Mouse (Mus musculus) limb, embryonic 12.5 days (tissue): ENCODE data around the gene G6pc3. TPM values are rescaled to one million over a fixed set of nuclear protein-coding genes. Genes with fewer than 3 reads are reported as not detected.

Experiments
- ATAC-seq: fragments of 200-750 bp; cut with Nextera tagmentation; 2 replicates; pipeline ENCODE4 v1.8.0; 2017; ENCODE audit warnings: low read depth, moderate TSS enrichment; ENCODE audit not compliant: insufficient number of reproducible peaks, insufficient read depth, low FRiP score, low TSS enrichment
- H3K27ac ChIP-seq: fragments of 300-500 bp; sonication (generic); 2 replicates; pipeline ENCODE4 v1.5.1; 2016; ENCODE audit warnings: mild to moderate bottlenecking, moderate library complexity
- H3K27me3 ChIP-seq: fragments of 300-500 bp; sonication (generic); 2 replicates; pipeline ENCODE4 v1.6.1; 2016; ENCODE audit warnings: mild to moderate bottlenecking, moderate library complexity
- H3K36me3 ChIP-seq: fragments of 300-500 bp; sonication (generic); 2 replicates; pipeline ENCODE4 v1.6.1; 2016; ENCODE audit warnings: mild to moderate bottlenecking, moderate library complexity
- H3K4me1 ChIP-seq: fragments of 300-500 bp; sonication (generic); replicated peaks from 2 replicates; pipeline ENCODE4 v1.6.1; 2016
- H3K4me2 ChIP-seq: fragments of 300-500 bp; sonication (generic); 2 replicates; pipeline ENCODE4 v1.6.1; 2016; ENCODE audit warnings: mild to moderate bottlenecking, moderate library complexity
- H3K4me3 ChIP-seq: fragments of 300-500 bp; sonication (generic); replicated peaks from 2 replicates; pipeline ENCODE4 v1.5.1; 2016; ENCODE audit warnings: mild to moderate bottlenecking
- H3K9ac ChIP-seq: fragments of 300-500 bp; sonication (generic); replicated peaks from 2 replicates; pipeline ENCODE4 v1.6.1; 2016; ENCODE audit warnings: mild to moderate bottlenecking, moderate library complexity
- H3K9me3 ChIP-seq: fragments of 300-500 bp; sonication (generic); 2 replicates; pipeline ENCODE4 v1.6.1; 2016; ENCODE audit warnings: mild to moderate bottlenecking, moderate library complexity
- WGBS: fragments of 180-500 bp; shearing (Covaris S2); methylation state at CpG from one replicate; pipeline ENCODE4 v1.1.7; 2016; 5-methylcytosine and 5-hydroxymethylcytosine counted together
- polyA plus RNA-seq: library from polyadenylated mRNA; unstranded; fragments of >200 nt; fragmentation: Nextera tagmentation; extraction: Ambion mirVana; gene quantifications from 2 replicates; pipeline ENCODE4 v1.2.1, GENCODE M21; 2016

G6pc3 gene
- polyA plus RNA-seq, 1 experiment from 2014 or later: 36.8 TPM

DNA sequence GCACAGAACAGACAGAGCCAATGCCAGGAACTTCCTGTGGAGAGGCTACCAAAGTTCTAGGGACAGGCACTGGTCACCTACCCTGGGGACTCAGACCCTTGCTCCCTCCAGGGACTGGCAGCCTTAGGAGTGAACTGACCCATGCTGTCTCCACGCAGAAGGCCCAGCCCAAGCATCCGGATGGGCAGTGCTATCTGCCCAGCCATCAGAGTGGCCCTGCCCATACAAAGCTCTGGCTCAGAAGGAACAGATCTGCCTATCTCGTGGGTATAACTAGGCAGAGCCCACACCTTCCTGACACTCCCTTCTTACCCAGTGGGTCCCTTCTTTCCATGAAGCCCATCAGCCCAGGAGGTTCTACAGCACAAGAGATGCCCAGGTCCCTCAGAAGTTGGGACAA is 20.8 kb downstream of the G6pc3 start:
- Histone ChIP-seq H3K27me3 (no peaks in the 10 kb centered on the region), H3K27ac (no peak overlapping the region), H3K36me3 (peaks cover 21% of the 10 kb centered on the region), H3K4me3 (no peak overlapping the region), H3K9me3 (no peaks in the 10 kb centered on the region), H3K9ac (no peak overlapping the region), H3K4me2 (no peak overlapping the region), H3K4me1 (peaks cover 64% of the 10 kb centered on the region)
- WGBS: 68% methylated on average over 3 of the region's 3 CpGs
- ATAC-seq: no peak

DNA sequence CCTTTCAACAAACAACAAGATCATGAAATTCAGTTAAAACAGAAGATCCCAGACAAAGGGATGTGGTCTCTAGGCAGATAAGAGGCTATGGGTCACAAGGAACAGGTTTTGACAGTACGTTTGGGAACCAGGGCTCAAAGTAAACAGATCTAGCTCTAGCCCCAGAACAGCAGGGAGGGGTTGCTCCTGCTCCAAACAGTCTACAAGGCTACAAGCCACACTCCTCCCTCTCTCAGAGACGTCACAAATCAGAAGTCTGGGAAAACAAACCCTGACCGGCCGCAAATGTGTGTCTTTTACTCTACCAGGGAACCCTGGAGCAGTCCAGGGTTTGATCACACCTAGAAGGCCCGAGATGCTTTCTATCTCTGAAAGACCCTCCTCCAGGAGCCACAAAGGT is 21.6 kb downstream of the G6pc3 start:
- Histone ChIP-seq H3K9ac (peak overlapping the region; percentile 2; the same call in 1 of the 2 replicates), H3K4me3 (no peak overlapping the region), H3K4me2 (no peak overlapping the region), H3K27me3 (no peaks in the 10 kb centered on the region), H3K9me3 (no peaks in the 10 kb centered on the region), H3K27ac (0 out of 2 replicates have a peak overlapping the region, but pooled peaks have one; percentile 1), H3K4me1 (peaks cover 73% of the 10 kb centered on the region), H3K36me3 (peaks cover 12% of the 10 kb centered on the region)
- ATAC-seq: no peak
- WGBS: 40% methylated on average over 5 of the region's 5 CpGs

DNA sequence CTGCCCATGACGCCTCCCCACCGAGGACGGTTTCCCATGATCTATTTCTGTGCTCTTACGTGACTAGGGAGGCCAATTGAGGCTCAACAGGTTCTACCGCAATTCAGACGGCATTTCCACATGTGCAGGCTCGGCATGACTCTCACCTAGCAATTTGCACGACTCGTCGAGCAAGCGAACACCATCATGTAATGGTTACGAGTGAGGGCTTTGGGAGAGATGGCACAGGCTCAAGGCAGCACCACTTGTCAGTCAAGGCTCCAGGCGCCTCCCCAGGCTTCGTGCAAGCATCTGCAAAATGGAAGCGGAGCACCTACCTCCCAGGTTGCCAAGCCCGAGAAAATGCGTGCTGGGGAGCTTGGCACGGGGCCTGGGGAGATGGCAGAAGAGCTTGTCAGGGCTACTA is 22.5 kb downstream of the G6pc3 start:
- Histone ChIP-seq H3K27me3 (no peaks in the 10 kb centered on the region), H3K9me3 (no peaks in the 10 kb centered on the region), H3K27ac (no peak overlapping the region), H3K4me1 (peaks cover 76% of the 10 kb centered on the region), H3K9ac (no peak overlapping the region), H3K4me2 (no peak overlapping the region), H3K36me3 (peaks cover 3% of the 10 kb centered on the region; the same call in 1 of the 2 replicates), H3K4me3 (no peak overlapping the region)
- no peak for ATAC-seq
- 61% methylated on average over 18 of the region's 18 CpGs for WGBS

GRCm38 (mm10) chr11:102214430-102215156 is 25.2 kb downstream of the G6pc3 start:
- no peak overlapping the region for H3K9ac ChIP-seq
- H3K4me3 ChIP-seq: no peak overlapping the region
- H3K36me3 ChIP-seq: peaks cover 3% of the 10 kb centered on the region; the same call in 1 of the 2 replicates
- H3K4me2 ChIP-seq: no peak overlapping the region
- no peak for ATAC-seq
- H3K27ac ChIP-seq: peak overlapping the region; percentile 41; the same call in 1 of the 2 replicates
- no peaks in the 10 kb centered on the region for H3K27me3 ChIP-seq
- peaks cover 81% of the 10 kb centered on the region for H3K4me1 ChIP-seq
- WGBS: 58% methylated on average over 10 of the region's 10 CpGs
- no peaks in the 10 kb centered on the region for H3K9me3 ChIP-seq

GRCm38 (mm10) chr11:102215511-102215910 is 26.1 kb downstream of the G6pc3 start:
- peaks cover 83% of the 10 kb centered on the region for H3K4me1 ChIP-seq
- H3K9me3 ChIP-seq: no peaks in the 10 kb centered on the region
- H3K4me2 ChIP-seq: 0 out of 2 replicates have a peak overlapping the region, but pooled peaks have one; percentile 82
- no peak overlapping the region for H3K4me3 ChIP-seq
- H3K9ac ChIP-seq: peak overlapping the region; percentile 18; the same call in 1 of the 2 replicates
- ATAC-seq: no peak
- no peaks in the 10 kb centered on the region for H3K27me3 ChIP-seq
- peaks cover 3% of the 10 kb centered on the region; the same call in 1 of the 2 replicates for H3K36me3 ChIP-seq
- 79% methylated on average over 11 of the region's 11 CpGs for WGBS
- H3K27ac ChIP-seq: peak overlapping the region; percentile 77; the same call in 1 of the 2 replicates

DNA sequence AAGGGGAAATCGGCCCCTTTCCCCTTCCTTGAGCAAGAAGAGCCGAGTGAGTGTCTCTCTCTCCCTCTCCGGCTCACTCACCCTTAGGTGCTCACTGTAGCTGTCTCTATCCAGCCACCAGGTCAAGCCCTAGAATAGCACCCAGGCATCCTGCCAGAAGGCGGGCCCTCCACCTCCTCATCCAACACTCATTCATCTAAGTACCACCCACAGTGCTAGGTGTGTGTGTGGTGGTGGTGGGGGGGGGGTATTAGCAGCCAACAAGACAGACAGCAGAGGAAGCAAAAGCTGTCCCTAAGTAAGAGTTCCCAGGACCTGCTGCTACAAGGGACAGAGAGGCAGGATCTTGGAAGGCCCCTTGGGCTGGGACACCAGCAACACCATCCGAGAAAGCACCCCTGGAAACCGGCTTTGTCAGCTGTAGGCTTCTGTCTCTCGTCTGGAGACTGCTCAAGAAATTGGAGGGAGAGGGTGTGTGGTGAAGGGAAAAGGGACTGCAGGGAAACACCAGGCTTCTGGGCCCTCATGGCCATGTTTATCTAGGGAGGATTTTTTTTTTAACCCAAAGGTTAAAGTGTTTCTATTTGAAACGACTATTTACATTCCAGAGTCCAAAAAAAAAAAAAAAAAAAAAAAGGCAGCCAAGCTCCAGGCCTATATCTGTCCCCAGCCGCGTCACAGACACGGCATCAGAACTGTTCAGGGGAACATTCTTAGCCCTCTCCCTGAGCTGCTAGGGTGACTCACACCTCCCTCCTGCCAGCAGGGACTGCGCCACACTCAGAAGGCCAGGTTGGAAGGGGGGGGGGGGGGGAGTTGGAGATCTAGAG is 26.9 kb downstream of the G6pc3 start:
- WGBS: 46% methylated on average over 12 of the region's 12 CpGs

GRCm38 (mm10) chr11:102216886-102217240 is 27.4 kb downstream of the G6pc3 start:
- no peaks in the 10 kb centered on the region for H3K9me3 ChIP-seq
- peak overlapping the region; percentile 45; the same call in 1 of the 2 replicates for H3K27ac ChIP-seq
- peak overlapping the region; percentile 82 for H3K4me2 ChIP-seq
- H3K27me3 ChIP-seq: no peaks in the 10 kb centered on the region
- 0 out of 2 replicates have a peak overlapping the region, but pooled peaks have one; percentile 27 for H3K9ac ChIP-seq
- H3K4me1 ChIP-seq: peaks cover 79% of the 10 kb centered on the region
- ATAC-seq: no peak
- peaks cover 16% of the 10 kb centered on the region; the same call in 1 of the 2 replicates for H3K36me3 ChIP-seq
- H3K4me3 ChIP-seq: peak overlapping the region; percentile 41; the same call in 1 of the 2 replicates
- 56% methylated on average over 5 of the region's 5 CpGs for WGBS

More for the DNA sequence above, 26.9 kb downstream of the G6pc3 start:
- H3K27ac ChIP-seq: peak overlapping the region; percentile 77
- H3K4me1 ChIP-seq: peaks cover 82% of the 10 kb centered on the region
- H3K4me3 ChIP-seq: peak overlapping the region; percentile 41; the same call in 1 of the 2 replicates
- peaks cover 10% of the 10 kb centered on the region; the same call in 1 of the 2 replicates for H3K36me3 ChIP-seq
- peak overlapping the region; percentile 27; the same call in 1 of the 2 replicates for H3K9ac ChIP-seq
- peak overlapping the region; percentile 82 for H3K4me2 ChIP-seq
- H3K9me3 ChIP-seq: no peaks in the 10 kb centered on the region
- ATAC-seq: no peak
- H3K27me3 ChIP-seq: no peaks in the 10 kb centered on the region

DNA sequence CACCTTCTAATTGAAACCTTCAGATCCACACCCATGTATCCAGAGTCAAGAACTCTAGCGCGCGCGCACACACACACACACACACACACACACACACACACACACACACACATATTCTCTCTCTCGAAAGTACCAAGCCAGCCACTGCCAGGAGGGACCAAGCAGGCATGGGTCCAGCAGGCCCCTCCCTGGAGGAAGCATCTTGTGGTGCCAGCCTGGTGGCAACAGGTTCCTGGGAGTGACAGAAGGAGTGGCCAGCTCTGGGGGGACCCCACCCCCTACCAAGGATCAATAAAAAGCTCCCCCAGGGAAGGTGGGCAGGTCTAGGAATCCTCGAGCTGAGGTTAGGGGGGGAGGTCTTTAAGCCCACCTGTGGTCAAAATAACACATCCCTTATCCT is 28.0 kb downstream of the G6pc3 start:
- H3K36me3 ChIP-seq: peaks cover 16% of the 10 kb centered on the region; the same call in 1 of the 2 replicates
- H3K4me3 ChIP-seq: peak overlapping the region; percentile 41
- no peak for ATAC-seq
- H3K9me3 ChIP-seq: no peaks in the 10 kb centered on the region
- 78% methylated on average over 6 of the region's 6 CpGs for WGBS
- no peak overlapping the region for H3K27ac ChIP-seq
- peak overlapping the region; percentile 82 for H3K4me2 ChIP-seq
- peaks cover 73% of the 10 kb centered on the region for H3K4me1 ChIP-seq
- 0 out of 2 replicates have a peak overlapping the region, but pooled peaks have one; percentile 64 for H3K9ac ChIP-seq
- H3K27me3 ChIP-seq: no peaks in the 10 kb centered on the region

GRCm38 (mm10) chr11:102217876-102218430 is 28.5 kb downstream of the G6pc3 start:
- peak overlapping the region; percentile 81 for H3K27ac ChIP-seq
- 73% methylated on average over 7 of the region's 7 CpGs for WGBS
- peak overlapping the region; percentile 41 for H3K4me3 ChIP-seq

DNA sequence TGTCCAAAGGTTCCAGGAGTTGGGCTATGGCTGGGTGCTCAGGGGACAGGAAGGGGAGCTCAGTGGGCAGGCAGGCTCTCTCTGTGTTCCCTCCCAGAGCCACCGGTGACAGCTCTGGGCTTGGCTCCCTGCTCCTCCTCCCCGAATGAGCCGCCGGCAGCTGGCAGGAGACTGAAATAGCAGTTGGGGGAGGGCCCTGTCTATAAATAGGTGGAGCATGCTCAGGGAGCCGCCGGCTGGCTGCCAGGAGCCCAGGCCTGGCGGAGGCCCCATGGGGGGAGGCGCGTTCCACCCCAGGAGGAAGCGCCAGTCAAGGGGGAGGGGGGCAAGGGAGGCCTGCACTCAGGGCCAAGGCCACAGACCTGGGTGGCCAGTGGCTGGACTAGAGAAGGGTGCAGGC is 29.4 kb downstream of the G6pc3 start:
- peak; percentile 63 for ATAC-seq
- WGBS: 2% methylated on average over 10 of the region's 10 CpGs
- H3K27ac ChIP-seq: peak overlapping the region; percentile 81

More at GRCm38 (mm10) chr11:102217876-102218430, 28.5 kb downstream of the G6pc3 start:
- H3K4me1 ChIP-seq: peaks cover 76% of the 10 kb centered on the region
- H3K36me3 ChIP-seq: peaks cover 16% of the 10 kb centered on the region; the same call in 1 of the 2 replicates
- H3K9me3 ChIP-seq: no peaks in the 10 kb centered on the region
- peak overlapping the region; percentile 64 for H3K9ac ChIP-seq
- no peak for ATAC-seq
- H3K4me2 ChIP-seq: peak overlapping the region; percentile 82
- H3K27me3 ChIP-seq: no peaks in the 10 kb centered on the region

More for the DNA sequence above, 29.4 kb downstream of the G6pc3 start:
- Histone ChIP-seq H3K9me3 (no peaks in the 10 kb centered on the region), H3K4me1 (peaks cover 77% of the 10 kb centered on the region), H3K4me2 (peak overlapping the region; percentile 82), H3K36me3 (peaks cover 21% of the 10 kb centered on the region; the same call in 1 of the 2 replicates), H3K4me3 (peak overlapping the region; percentile 41), H3K27me3 (no peaks in the 10 kb centered on the region), H3K9ac (peak overlapping the region; percentile 64)
